Mouse (Mus musculus) liver, adult 2 months (tissue): ENCODE measurements around the gene Nfic.

Experiments used
- CTCF ChIP-seq: fragments of 200-500 bp; IDR thresholded peaks from 2 replicates; pipeline ENCODE4 v1.5.1; 2011; ENCODE audit warnings: low read depth, low read length, control low read depth
- POLR2A ChIP-seq: fragments of 200-500 bp; IDR thresholded peaks from 2 replicates; pipeline ENCODE4 v1.6.1; 2011; ENCODE audit warnings: low read length, control low read depth; ENCODE audit not compliant: insufficient read depth; ENCODE audit errors: extremely low read depth

DNA sequence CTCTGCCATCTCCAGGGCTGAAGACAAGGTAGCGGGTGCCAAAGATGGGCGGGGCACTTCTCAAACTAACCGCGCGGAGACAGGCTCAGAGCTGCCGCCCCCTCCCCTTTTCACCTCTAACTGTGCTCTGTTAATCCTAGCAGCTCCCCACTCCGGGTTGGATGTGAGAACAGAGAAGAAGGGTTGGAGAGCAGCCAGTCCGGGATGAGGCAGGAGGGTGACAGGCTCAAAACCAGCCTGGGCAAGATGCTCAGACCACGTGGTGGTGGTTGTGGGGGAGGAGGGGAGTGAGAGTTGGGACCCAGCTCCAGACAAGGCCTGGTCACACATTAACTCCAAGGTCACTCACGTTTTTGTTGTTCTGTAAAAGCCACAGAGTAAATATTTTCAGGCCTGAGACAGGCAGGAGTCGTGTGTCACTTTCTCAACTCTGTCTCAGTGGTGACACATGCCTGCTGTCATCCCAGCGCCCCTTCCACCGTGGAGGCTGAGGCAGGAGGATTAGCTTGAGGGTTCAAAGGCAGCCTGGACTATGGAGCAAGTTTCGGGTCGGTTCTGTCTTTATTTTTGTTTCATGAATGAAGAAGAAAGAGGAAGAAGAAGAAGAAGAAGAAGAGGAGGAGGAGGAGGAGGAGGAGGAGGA lies 23.8 kb downstream of the Nfic start:
- no peak for TF ChIP-seq POLR2A
- TF ChIP-seq CTCF = no peak
